Mouse (Mus musculus) liver, adult 2 months (tissue): ENCODE measurements around the gene Met.

Source experiments
- CTCF ChIP-seq: fragments of 200-500 bp; IDR thresholded peaks from 2 replicates; pipeline ENCODE4 v1.5.1; 2011; ENCODE audit warnings: low read depth, low read length, control low read depth
- POLR2A ChIP-seq: fragments of 200-500 bp; IDR thresholded peaks from 2 replicates; pipeline ENCODE4 v1.6.1; 2011; ENCODE audit warnings: low read length, control low read depth; ENCODE audit not compliant: insufficient read depth; ENCODE audit errors: extremely low read depth

DNA sequence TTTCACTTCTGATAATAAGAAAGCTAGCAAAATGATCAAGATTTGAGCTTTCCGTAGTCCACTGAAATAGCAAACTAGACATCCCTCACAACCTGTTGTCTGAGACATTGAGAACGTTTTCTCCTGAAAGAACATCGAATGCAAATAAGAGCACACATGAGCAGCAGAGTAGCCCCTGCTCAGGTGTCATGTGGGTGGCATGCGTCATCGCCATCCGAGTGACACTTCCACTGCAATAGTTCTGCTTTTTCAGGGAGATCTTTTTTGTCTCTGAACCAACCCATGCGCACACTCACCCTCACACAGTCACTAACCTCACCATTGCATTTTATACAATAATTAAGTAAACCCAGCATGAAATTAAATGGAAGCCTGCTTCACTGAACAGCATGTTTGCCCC, 78.8 kb downstream of the Met start:
- TF ChIP-seq CTCF (no peak), POLR2A (no peak)
